Mouse (Mus musculus): ENCODE data around the gene Zfp988.
"Not testable (repeated sequence)": the region's sequence is repeated elsewhere in the genome, so short reads cannot be mapped to it uniquely, and the experiment has no call there.

DNA sequence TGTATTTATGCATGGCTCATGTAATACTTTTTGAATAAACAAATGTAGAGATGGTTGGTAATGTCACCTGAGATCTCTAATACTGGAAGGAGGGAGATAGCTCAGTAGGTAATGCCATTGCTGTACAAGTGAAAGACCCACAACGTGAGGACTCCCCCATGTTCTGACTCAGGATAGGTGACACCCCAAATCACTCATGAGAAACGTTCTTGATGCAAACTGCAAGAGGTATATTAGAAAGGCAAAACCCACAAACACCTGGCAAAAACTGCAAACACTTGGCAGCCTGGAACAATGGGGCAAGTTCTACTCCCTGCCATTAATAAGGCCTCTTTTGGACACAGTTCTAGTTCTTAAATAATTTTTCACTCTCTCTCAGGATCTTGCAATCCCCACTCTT lies 42.9 kb downstream of the Zfp988 start:
- TF ChIP-seq CTCF (IDR thresholded peaks at IDR 0.05; ENCODE audit: insufficient read depth, low read length); POLR2A (IDR thresholded peaks at IDR 0.05; ENCODE audit: borderline replicate concordance, extremely low read depth, low read depth, low read length): not testable (repeated sequence)

Data from lung, adult 2 months (tissue).